Mouse (Mus musculus): ENCODE results near the gene Rnpepl1. TPM values are rescaled to one million over a fixed set of nuclear protein-coding genes. Genes with fewer than 3 reads are reported as not detected.
"Not testable (repeated sequence)": the region's sequence is repeated elsewhere in the genome, so short reads cannot be mapped to it uniquely, and the experiment has no call there.

Gene Rnpepl1
- total RNA-seq, 2 experiments from 2014 or later: 64.0 to 66.5 TPM

- no peak for DNase-seq
Measured at GRCm38 (mm10) chr1:92937797-92938196, 27.2 kb downstream of the Rnpepl1 start.

- DNase-seq: no peak
Measured at GRCm38 (mm10) chr1:92939746-92940145, 29.2 kb downstream of the Rnpepl1 start.

- DNase-seq: no peak
Measured at GRCm38 (mm10) chr1:92943219-92943989, 32.8 kb downstream of the Rnpepl1 start.

GRCm38 (mm10) chr1:92947966-92948365, 37.4 kb downstream of the Rnpepl1 start:
- DNase-seq: no peak

GRCm38 (mm10) chr1:92949426-92949825, 38.8 kb downstream of the Rnpepl1 start:
- no peak for DNase-seq

GRCm38 (mm10) chr1:92950607-92951006, 40.0 kb downstream of the Rnpepl1 start, which contains the start of gene Gpr35:
Gpr35 (plus strand) TSS chr1:92950865.
- no peak for DNase-seq

- no peak for DNase-seq
Measured at GRCm38 (mm10) chr1:92953641-92954040, 43.1 kb downstream of the Rnpepl1 start.

- not testable (repeated sequence) for DNase-seq
Measured at GRCm38 (mm10) chr1:92956571-92957335, 46.2 kb downstream of the Rnpepl1 start.

GRCm38 (mm10) chr1:92958999-92959398, 48.4 kb downstream of the Rnpepl1 start:
- DNase-seq: no peak

GRCm38 (mm10) chr1:92970791-92971190, 60.2 kb downstream of the Rnpepl1 start:
- not testable (repeated sequence) for DNase-seq

- DNase-seq: no peak
Measured at GRCm38 (mm10) chr1:92971879-92972795, 61.6 kb downstream of the Rnpepl1 start.

- no peak for DNase-seq
Measured at GRCm38 (mm10) chr1:92972854-92973253, 62.3 kb downstream of the Rnpepl1 start.

Other genes with a start within 250 kb of the Rnpepl1 start
- 100 to 1,000 TPM; 246 to 275 TPM for gene Gpc1, start 79.1 kb upstream of the Rnpepl1 start, total RNA-seq (2021)
- gene Ankmy1, start 7.9 kb upstream of the Rnpepl1 start, total RNA-seq (2021): not detected
- 10 to 100 TPM; 22.6 to 24.5 TPM for gene Dusp28, start 3.8 kb upstream of the Rnpepl1 start, total RNA-seq (2021)
- 1 to 10 TPM; 4.4 to 5.5 TPM for gene Capn10, start 23.6 kb downstream of the Rnpepl1 start, total RNA-seq (2021)
- gene Gpr35, start 40.1 kb downstream of the Rnpepl1 start, total RNA-seq (2021): under 1 TPM; 0.23 to 0.27 TPM
- not detected for gene Aqp12, start 95.6 kb downstream of the Rnpepl1 start, total RNA-seq (2021)
- gene Kif1a, start 191.2 kb downstream of the Rnpepl1 start, total RNA-seq (2021): 1 to 10 TPM; 1.5 to 1.7 TPM
- gene Agxt, start 224.5 kb downstream of the Rnpepl1 start, total RNA-seq (2021): not detected